Mouse (Mus musculus): ENCODE results near the gene Fsip1.
A peak's percentile ranks its signal among the peaks of the same experiment; 100 is the strongest.
"Not testable (repeated sequence)": the region's sequence is repeated elsewhere in the genome, so short reads cannot be mapped to it uniquely, and the experiment has no call there.

Fsip1 gene

GRCm38 (mm10) chr2:118179472-118179871 is 77.3 kb downstream of the Fsip1 start:
- DNase-seq (ENCODE audit: low read depth, low spot score): peak; percentile 17

DNA sequence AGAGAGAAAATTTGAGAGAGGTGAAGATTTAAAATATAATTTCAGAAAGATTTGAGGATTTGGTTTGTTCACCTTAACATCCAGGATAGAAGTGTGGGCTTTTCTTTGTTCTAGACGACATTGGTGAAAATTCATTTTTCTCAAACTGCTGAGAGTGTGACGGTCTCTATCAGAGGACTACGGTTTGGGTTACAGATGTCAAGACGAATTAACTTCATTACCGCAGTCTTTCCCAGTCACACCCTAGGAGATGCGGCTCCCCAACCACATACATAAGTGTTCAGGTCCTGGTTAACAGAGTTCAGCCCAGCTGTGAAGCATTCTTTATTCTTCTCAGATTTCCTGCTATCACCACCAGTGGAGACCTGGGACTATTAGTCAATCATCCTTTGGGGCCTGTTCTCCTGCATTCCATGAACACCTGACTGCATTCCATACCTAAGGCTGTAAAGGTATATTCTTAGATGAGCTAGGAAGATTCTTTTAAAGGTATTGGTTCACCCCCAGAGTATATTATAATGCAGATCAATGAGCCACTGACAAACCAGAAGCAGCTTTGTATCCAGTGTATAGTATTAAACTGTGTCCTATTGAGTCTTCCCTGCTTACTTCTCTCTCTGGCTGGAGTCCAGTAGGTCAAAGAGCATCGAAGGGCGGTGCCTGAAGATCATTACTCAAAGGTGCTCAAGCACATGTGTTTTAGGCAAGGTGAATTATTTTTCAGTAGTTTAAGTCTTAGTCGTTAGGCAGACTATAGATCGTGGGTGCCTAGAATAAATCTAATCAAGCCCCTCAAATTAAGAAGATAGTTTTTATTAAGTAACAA is 82.0 kb downstream of the Fsip1 start:
- DNase-seq (ENCODE audit: low read depth, low spot score): no peak

DNA sequence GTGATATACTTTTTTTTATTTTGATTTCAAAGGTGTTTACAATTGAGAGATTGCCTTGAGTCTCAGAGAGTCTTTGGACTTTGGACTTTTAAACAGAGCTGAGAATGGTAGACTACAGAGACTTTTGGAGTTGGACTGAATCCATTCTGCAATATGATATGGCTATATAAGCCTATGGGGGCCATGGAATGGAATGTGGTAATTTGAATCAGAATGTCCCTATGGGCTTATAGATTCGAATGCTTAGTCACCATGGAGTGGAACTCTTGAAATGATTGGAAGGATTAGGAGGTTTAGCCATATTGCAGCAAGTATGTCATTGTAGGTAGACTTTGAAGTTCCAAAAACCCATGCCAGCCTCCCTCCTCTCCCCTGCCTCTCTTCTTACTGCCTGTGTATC is 88.5 kb downstream of the Fsip1 start:
- DNase-seq (ENCODE audit: low read depth, low spot score): no peak

DNA sequence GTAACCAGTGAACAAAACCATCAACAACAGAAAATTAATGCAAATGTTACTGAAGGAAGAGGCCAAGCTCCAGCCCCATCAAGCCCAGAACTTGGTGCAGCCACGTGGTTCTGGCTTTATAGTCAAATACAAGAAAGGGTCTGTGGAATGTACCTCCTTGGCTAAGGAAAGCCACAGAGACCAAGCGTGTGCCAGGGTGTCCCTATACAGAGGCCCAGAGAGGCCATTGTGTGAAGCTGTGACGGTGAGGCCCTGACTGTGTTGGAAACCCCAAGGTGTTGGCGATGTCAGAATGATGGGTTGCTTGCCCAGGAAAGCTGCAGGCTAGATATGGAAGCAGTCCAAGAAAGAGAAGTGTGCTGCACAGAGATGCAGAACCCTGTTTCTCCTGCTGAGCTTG is 89.0 kb downstream of the Fsip1 start:
- DNase-seq (ENCODE audit: low read depth, low spot score): no peak

DNA sequence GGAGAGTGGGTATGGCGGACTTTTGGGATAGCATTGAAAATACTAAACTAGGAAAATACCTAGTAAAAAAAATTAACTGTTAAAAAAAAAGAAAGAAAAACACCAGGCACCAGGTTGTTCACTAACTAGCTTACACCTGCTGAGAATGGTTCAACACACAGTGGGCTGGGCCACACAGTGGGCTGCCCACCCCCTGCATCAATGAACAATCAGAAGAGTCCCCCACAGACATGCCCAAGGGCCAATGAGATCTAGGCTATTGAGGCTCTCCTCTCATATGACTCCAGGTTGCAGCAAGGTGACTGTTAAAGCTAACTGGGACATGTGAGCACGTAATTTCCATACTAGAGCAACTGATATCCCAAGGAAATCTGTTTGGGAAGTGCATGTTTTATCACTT is 91.1 kb downstream of the Fsip1 start:
- no peak for DNase-seq (ENCODE audit: low read depth, low spot score)

DNA sequence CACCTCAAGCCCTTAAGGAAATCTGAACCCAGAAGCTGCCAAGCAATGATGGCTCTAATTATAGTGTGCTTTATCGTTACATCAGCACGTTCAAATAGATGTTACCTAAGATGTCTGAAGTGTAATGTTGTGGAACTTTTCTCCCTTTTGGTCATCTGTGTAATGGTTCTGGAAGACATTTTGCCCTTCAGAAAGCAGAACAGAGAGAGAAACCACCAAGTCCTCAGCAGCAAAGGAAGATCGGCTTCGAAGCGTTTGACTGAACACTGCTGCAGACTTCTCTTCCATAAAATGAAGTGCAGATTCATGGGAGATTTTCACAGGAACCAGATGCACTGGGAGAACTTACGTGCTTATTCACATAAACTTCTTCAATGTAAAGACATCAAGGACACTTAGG is 92.6 kb downstream of the Fsip1 start:
- DNase-seq (ENCODE audit: low read depth, low spot score): no peak

- no peak for DNase-seq (ENCODE audit: low read depth, low spot score)
These were observed 94.3 kb downstream of the Fsip1 start for GRCm38 (mm10) chr2:118162486-118162885.

- no peak for DNase-seq (ENCODE audit: low read depth, low spot score)
These were observed 95.8 kb downstream of the Fsip1 start for GRCm38 (mm10) chr2:118160991-118161390.

GRCm38 (mm10) chr2:118160547-118160946 is 96.2 kb downstream of the Fsip1 start:
- no peak for DNase-seq (ENCODE audit: low read depth, low spot score)

GRCm38 (mm10) chr2:118159126-118159525 is 97.6 kb downstream of the Fsip1 start:
- DNase-seq (ENCODE audit: low read depth, low spot score): no peak

- peak; percentile 9 for DNase-seq (ENCODE audit: low read depth, low spot score)
These were observed 98.7 kb downstream of the Fsip1 start for GRCm38 (mm10) chr2:118158095-118158494.

DNA sequence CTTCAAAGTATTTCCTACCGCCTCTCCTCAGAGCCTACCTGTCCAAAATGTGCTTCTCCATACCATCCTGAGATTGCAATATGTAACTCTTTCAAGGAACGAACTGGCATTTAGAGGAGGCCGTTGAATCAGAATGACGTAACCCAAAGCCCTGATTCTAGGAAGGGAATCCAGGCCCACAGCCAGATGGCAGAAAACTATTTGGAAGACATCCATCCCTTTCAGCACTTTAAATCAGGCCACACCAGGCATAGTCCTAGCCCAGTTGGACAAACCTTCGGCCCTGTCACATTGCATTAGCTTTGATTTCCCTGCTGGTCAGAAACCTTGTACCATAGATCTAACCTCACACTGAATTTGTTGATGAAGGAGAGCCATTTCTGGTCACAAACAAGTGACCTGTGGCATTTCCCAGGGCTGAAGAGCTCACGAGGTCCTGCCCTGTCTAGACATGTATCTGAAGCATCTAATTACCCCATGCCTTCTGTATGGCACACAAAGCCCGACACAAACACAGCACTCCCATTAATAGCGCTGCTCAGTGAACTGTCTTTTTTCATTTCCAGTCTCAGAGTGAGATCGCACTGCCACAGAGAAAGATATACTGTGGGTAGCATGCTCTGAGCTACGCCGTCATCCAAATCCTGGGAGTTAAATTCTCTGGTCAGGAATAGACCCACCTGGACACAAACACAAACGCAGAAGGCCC is 106.8 kb downstream of the Fsip1 start:
- peak; percentile 90 for DNase-seq (ENCODE audit: low read depth, low spot score)

DNA sequence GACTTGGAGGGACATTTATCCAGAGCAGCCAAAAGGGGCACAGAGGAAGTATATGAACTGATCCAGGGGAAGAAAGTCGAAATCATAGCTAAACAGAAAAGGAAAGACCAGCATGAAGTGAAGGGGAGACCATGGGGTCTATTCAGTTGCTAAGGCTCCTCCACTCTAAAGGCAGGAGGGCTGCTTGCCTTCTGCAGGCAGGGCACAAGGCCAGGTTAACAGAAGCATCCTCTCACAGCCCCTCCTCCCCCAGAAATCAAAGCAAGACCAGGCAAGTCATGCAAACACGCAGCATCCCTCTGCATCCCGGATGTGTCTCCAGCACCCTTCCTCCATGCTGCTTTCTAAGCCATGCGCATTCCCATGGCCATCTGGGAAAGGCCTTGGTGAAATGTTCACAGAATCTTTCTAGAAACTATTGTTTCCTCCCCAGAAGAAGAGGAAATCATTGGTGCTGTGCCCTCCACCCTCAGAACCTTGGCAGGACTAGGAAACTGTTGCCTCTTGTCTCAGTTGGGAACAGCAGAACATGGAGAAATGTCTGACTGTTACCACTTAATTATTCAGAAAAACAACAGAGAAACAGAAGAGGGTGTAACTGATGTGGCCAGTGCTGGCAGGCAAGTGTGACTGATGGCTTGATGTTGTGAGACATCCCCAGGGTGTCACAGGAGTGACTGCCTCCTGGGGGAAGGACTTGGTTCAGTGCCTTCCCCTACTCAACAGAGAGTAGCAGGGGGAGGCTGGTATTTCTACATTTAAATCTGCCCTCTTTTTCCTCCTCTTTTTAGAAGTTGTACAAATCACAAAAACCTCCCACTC is 108.2 kb downstream of the Fsip1 start:
- peak; percentile 16 for DNase-seq (ENCODE audit: low read depth, low spot score)

- not testable (repeated sequence) for DNase-seq (ENCODE audit: low read depth, low spot score)
These were observed 109.0 kb downstream of the Fsip1 start for GRCm38 (mm10) chr2:118147749-118148148.

DNA sequence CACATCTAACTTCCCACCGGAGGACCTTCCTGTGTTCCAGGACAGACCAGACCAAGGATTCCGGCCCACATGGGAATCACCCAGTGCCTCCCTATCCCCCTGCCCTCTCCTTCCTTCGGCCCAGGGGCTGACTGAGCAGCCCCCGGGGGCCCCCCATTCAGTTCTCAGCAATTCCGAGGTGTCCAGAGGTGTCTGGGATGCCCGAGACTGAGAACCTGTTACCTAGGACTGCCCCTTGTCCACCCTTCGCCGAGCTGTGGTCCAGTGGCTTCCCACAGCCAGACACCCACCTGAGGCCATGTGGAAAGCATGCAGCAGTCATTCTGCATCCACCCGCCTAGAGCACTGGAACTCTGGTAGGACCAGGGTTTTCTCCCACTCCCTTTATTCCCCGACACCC is 115.1 kb downstream of the Fsip1 start:
- DNase-seq (ENCODE audit: low read depth, low spot score): no peak

DNA sequence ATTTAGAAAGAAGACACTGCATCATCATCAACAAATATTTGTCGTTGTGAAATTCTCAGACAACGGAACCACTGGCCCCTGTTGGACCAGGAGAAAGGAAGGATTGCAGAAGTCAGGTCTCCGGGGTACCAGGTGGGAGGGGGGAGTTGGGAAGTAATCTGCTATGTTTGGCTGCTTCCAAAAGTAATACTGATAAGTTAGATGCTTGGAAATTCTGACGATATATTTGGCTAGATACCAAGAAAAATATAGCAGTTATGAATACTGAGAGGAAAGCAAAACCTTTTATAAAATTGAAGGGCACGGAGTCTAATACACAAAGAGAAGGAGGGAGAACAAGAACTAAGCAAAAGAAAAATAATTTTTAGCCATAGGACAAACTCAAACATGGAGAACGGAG is 117.5 kb downstream of the Fsip1 start:
- DNase-seq (ENCODE audit: low read depth, low spot score): no peak

DNA sequence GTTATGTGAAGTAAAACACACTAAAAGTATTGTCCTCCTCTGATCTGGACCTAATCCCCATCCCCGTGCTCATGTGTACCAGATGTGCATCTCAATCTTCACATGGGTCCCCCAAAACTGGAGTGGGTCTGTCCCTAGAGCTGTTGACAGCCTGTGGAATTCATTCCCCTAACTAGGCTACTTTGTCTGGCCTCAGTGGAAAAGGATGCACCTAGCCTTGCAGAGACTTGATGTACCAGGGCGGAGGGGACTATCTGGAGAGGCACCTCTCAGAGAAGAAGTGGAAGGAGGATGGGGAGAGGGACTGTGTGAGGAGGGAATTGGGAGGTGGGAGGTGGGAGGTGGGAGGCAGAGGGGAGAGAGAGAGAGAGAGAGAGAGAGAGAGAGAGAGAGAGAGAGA is 119.0 kb downstream of the Fsip1 start:
- DNase-seq (ENCODE audit: low read depth, low spot score): no peak

DNA sequence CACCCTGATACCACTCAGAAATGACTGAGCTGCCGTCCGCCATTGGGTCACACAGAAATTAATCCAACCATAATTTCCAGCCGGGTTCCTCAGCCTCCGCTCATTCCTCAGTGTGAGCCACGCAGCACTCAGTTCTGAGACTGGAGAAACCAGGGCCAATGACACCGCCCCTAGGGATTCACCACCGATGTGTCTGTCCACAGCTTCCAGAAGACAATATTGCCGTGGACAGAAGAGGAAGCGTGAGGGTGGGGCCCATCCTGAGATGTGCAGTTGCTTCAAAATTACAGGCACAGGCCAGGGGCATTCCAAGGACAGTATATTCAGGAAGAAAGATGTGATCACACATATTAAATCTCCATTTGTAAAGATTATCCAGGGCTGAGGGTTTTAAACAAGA is 119.7 kb downstream of the Fsip1 start:
- DNase-seq (ENCODE audit: low read depth, low spot score): no peak

DNA sequence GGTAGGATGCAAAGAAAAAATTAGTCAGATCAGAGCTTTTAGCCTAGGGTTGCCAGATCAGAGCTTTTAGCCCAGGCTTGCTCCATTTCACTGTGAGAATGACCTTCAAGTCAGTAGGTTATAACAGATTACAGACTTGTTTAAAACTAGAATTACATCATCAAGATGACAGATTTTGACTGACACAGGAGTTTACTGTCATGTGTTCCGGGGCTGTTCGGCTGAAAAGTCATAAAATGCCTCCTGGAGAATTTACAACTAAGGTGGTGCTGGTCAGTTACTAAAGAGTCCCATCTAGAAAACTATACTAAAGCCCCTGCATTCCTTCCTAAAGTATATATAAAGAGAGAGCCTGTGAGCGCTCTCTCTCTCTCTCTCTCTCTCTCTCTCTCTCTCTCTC is 128.5 kb downstream of the Fsip1 start:
- no peak for DNase-seq (ENCODE audit: low read depth, low spot score)

DNA sequence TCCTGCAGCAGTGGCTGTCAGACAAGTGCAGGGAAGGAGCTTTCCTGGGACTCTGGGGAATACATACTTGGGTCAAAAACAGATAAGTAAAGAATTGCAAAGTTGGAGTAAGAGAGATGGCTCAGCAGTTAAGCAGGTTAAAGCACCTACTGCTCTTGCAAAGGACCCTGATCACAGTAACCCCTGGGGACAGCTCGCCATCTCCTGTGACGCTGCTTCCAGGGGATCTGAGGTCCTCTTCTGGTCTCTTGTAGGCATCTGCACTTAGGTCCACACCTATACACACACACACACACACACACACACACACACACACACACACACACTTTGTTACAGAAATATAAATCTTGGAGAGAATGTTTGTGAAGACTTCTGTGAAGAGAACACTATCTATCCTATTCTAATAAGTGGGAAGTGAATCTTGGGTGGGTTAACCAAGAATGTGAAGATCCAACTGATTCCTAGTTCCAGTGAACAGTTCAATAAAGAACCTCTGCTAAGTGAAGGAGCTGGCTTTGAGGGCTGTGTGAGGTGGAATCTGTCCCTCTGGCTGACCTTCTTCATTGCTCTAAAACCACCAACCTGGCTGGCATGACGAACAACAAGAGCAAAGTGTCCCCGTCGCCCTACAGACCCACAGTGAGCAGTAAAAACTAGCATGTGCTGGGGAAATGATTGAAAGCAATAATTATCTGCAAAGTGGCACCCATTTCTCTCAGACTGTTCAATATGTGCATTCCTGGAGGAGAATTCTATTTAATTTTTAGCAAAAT is 129.1 kb downstream of the Fsip1 start:
- DNase-seq (ENCODE audit: low read depth, low spot score): no peak

- DNase-seq (ENCODE audit: low read depth, low spot score): no peak
These were observed 130.8 kb downstream of the Fsip1 start for GRCm38 (mm10) chr2:118125943-118126470.

Measured in brain, adult 2 months (tissue).